Mouse (Mus musculus): ENCODE results near the gene Pmm1.
A peak's percentile ranks its signal among the peaks of the same experiment; 100 is the strongest.
"Not testable (repeated sequence)": the region's sequence is repeated elsewhere in the genome, so short reads cannot be mapped to it uniquely, and the experiment has no call there.

The Pmm1 gene

GRCm38 (mm10) chr15:81960171-81961077 is at the start of gene Pmm1:
TSS of gene Pmm1 (minus strand) at chr15:81960930.
- peak; percentile 99 for DNase-seq (ENCODE audit: low spot score)

- DNase-seq (ENCODE audit: low spot score) = no peak
These were observed 43.5 kb upstream of the Pmm1 start for GRCm38 (mm10) chr15:82004257-82004656.

GRCm38 (mm10) chr15:81993992-81994391 is 33.3 kb upstream of the Pmm1 start:
- no peak for DNase-seq (ENCODE audit: low spot score)

- peak; percentile 64 for DNase-seq (ENCODE audit: low spot score)
These were observed 29.8 kb upstream of the Pmm1 start for GRCm38 (mm10) chr15:81990549-81990948.

- DNase-seq (ENCODE audit: low spot score) = peak; percentile 71
These were observed 28.8 kb upstream of the Pmm1 start for GRCm38 (mm10) chr15:81989371-81990062.

GRCm38 (mm10) chr15:81987646-81988045 is 26.9 kb upstream of the Pmm1 start, which contains the start of gene Xrcc6:
TSS of gene Xrcc6 (plus strand) at chr15:81987835.
- DNase-seq (ENCODE audit: low spot score) = no peak

GRCm38 (mm10) chr15:81985267-81986161 is 24.8 kb upstream of the Pmm1 start:
- DNase-seq (ENCODE audit: low spot score) = no peak

GRCm38 (mm10) chr15:81982173-81982572 is 21.4 kb upstream of the Pmm1 start:
- no peak for DNase-seq (ENCODE audit: low spot score)

GRCm38 (mm10) chr15:81980321-81980720 is 19.6 kb upstream of the Pmm1 start, which contains the start of gene 1700029P11Rik:
TSS of gene 1700029P11Rik (plus strand) at chr15:81980540.
- no peak for DNase-seq (ENCODE audit: low spot score)

- DNase-seq (ENCODE audit: low spot score) = not testable (repeated sequence)
These were observed 14.4 kb upstream of the Pmm1 start for GRCm38 (mm10) chr15:81975156-81975555.

GRCm38 (mm10) chr15:81970498-81970897 is 9.8 kb upstream of the Pmm1 start:
- DNase-seq (ENCODE audit: low spot score) = not testable (repeated sequence)

- not testable (repeated sequence) for DNase-seq (ENCODE audit: low spot score)
These were observed 8.9 kb upstream of the Pmm1 start for GRCm38 (mm10) chr15:81969635-81970034.

- no peak for DNase-seq (ENCODE audit: low spot score)
These were observed 8.4 kb upstream of the Pmm1 start for GRCm38 (mm10) chr15:81969173-81969572.

GRCm38 (mm10) chr15:81968447-81968846 is 7.7 kb upstream of the Pmm1 start:
- no peak for DNase-seq (ENCODE audit: low spot score)

GRCm38 (mm10) chr15:81967821-81968220 is 7.1 kb upstream of the Pmm1 start:
- DNase-seq (ENCODE audit: low spot score) = no peak

GRCm38 (mm10) chr15:81966062-81966829 is 5.5 kb upstream of the Pmm1 start:
- DNase-seq (ENCODE audit: low spot score) = no peak

GRCm38 (mm10) chr15:81964980-81965545 is 4.3 kb upstream of the Pmm1 start:
- DNase-seq (ENCODE audit: low spot score) = no peak

- DNase-seq (ENCODE audit: low spot score) = no peak
These were observed 3.5 kb upstream of the Pmm1 start for GRCm38 (mm10) chr15:81964262-81964661.

GRCm38 (mm10) chr15:81961078-81961451 is 335 bp upstream of the Pmm1 start:
- DNase-seq (ENCODE audit: low spot score) = no peak

- DNase-seq (ENCODE audit: low spot score) = no peak
These were observed 1.8 kb downstream of the Pmm1 start for GRCm38 (mm10) chr15:81958906-81959305.

GRCm38 (mm10) chr15:81957598-81957997 is 3.1 kb downstream of the Pmm1 start:
- no peak for DNase-seq (ENCODE audit: low spot score)

Data from yolk sac, embryonic 10.5 days (tissue).